Mouse (Mus musculus) left cerebral cortex, postnatal 25 days (tissue): ENCODE measurements at regions not wholly inside any gene's neighbourhood (a gene's known extent, or its start where the extent isn't known, plus 50 kb on each side); places are given as distances from the start of the nearest gene placed in this dataset.
A peak's percentile ranks its signal among the peaks of the same experiment; 100 is the strongest.

Source experiments
- DNase-seq, 2 experiments: peaks; one replicate each; pipeline ENCODE4 v3.0.0; 2022; ENCODE audit warnings: low spot score in 2 of 2, mixed read lengths in 1 of 2
- intact Hi-C: fragments of 180-260 bp; cut with DNase I; formaldehyde crosslinking; loops from one replicate; pipeline ENCODE4 v1.15.1; 2025

DNA sequence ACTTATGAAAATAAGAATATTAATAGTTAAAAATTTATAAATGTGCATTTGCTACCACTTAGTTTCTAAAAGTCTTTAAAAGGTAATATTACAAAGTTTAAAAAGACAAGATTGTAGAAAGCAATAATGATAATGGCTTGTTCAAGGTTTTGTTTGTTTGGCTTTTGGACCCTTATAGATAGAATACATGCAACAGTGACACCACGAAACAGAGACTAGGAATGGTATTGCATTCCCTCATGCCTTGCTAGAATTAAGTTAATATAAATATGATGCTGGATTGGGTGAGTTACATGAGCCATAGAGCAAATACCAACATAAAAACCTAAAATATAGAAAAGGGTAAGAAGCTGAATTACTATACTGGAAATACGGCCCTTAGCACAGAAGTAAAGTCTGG, 186.9 kb upstream of the Tars start:
- intact Hi-C loops = no loop called here
- no peak for DNase-seq

DNA sequence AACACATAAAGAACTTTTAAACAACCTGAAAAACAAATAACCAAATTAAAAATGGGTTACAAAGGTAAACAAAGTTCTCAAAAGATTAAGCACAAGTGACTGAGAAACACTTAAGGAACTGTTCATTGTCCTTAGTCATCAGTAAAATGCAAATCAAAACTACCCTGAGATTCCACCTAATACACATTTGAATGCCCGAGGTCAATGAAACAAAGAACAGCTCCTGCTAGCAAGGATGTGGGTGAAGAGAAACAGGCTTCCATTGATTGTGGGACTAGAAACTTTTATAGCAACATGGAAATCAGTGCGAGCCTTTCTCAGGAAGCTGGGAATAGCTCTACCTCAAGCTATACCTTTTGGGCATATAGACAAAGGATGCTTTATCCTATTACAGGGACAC, 184.7 kb upstream of the Tars start:
- DNase-seq = no peak
- intact Hi-C loops = no loop called here

DNA sequence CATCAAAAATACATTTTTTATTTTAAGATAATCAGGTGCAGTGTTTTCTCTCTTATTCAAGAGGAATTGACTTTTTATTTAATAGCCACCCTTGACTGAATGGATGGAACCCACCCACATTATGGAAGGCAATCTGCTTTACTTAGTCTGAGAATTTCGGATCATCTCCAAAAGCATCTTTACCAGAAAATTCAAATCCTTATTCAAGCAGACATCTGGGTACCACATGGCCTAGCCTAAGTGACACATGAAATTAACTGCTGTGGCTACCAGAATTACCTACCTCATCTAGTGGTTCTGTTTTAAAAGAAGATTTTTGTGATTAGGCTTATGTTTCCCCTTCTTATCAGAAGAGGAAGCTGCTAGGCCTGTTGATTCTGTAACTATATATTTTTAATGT, 178.9 kb upstream of the Tars start:
- peak in 1 of 2 experiments; percentile 53 for DNase-seq
- intact Hi-C loops = no loop called here

DNA sequence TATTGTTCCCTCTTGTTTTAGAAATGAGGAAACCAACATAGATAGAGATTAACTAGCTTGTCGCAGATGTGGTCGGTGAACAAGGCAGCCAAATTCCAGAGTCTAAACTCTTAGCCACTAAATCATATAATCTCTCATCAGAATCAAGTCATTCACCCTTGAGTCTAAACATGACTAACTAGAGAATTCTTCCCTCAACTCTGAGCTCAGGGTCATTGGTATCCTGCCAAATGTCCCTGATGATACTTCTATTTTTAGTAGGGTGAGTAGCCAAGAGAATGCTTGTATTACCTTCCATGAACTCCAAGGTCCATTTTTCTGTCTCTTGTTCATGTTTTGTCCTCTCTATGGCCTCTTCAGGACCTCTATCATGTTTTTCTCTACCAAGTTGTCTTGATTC, 174.9 kb upstream of the Tars start:
- no peak for DNase-seq
- intact Hi-C loops = no loop called here

GRCm38 (mm10) chr15:11573496-11573895, 174.0 kb upstream of the Tars start:
- no peak for DNase-seq
- intact Hi-C loops = no loop called here

DNA sequence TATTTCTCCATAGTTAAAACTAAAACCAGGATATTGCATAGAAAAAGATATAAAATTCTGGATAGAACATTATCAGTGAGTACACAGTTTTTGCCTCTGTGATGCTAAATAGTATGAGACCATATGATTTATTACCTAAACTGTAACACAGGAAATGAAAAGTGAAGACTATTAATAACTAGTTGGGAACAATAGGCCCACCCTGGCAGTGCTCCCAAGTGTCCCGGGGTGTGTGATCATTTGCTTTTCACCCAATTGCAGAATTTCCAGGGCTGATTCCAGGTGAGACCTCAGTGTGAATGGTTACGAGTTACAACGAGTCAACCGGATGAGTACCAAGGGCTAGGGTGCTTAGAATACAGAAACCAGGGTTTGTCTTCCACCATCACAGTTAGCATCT, 172.6 kb upstream of the Tars start:
- intact Hi-C loops = no loop called here
- no peak for DNase-seq

- no peak for DNase-seq
Observed at GRCm38 (mm10) chr15:11565503-11566031, 166.1 kb upstream of the Tars start.

GRCm38 (mm10) chr15:11552568-11552967, 153.1 kb upstream of the Tars start:
- no peak for DNase-seq
- intact Hi-C loops = no loop called here

More at GRCm38 (mm10) chr15:11565503-11566031, 166.1 kb upstream of the Tars start:
- intact Hi-C loops = loop anchor here (10.0 kb wide), 1 partner anchor 141 kb away; no protein-coding TSS in a partner anchor

GRCm38 (mm10) chr15:11552110-11552509, 152.6 kb upstream of the Tars start:
- no peak for DNase-seq
- intact Hi-C loops = no loop called here

- intact Hi-C loops = no loop called here
- DNase-seq = no peak
Observed at GRCm38 (mm10) chr15:11539485-11539884, 140.0 kb upstream of the Tars start.

DNA sequence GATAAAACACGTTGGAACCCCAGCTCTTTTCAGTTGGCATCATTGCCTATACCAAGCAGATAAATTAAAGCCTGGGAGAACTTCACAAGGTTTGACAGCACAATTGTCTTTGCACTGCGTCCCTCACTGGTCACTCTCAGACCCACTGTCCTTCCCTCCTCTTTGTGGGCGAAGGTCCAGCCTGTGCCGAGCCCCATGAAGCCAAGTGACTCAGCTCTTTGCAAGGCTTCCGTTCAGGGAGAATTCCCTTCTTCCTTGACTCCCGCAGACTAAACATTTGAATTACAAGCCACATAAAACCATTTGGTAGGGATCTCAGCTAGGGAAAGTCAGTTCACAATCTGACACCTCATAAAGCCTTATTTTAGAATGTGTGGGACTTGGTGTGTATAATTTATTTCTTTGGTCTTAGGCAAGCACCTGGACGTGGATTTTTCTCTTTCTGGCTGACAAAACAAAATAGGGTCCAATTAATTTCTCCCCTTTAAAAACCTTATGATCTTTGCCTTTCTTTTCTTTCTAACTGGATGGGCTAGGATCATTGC, 136.7 kb upstream of the Tars start:
- no peak for DNase-seq

DNA sequence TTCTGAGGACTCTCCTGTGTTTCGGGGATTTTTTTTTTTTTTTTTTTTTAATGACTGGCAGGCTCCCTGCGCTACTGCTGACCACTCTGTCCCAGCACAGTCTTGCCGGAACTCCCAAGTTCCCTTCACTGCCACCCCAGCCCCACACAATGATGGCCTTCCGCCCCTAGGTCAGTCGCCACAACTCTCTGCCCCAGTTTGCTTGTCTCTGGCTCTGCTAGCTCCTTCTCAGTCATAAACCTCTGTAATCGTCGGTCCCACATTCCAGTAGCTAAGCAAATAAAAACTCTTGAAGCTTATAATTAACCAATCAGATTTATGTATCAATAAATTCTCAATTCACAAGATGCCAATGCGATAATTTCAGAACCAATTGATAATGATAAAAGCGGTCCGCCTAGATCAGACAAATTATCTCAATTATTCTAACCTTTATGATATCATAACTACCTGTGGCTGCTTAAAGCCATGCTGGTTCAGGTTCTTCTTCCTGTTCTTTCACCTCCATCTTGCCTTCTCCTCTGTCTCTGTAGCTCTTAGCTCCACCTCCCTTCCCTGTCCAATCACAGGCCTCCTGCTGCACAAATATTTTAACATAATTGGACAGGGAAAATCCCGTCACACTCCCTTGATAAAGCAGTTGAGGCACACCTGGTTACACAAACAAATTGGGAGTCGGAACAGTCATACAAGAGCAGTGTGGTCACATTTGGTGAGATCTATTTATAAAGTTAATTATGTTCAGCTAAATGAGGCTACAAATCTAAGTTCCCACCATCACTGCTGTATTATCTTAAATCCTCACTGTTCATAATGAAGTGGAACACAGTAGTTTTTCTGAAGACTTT, 135.2 kb upstream of the Tars start:
- no peak for DNase-seq
- intact Hi-C loops = no loop called here

More for the DNA sequence above, 136.7 kb upstream of the Tars start:
- intact Hi-C loops = no loop called here

GRCm38 (mm10) chr15:11533616-11534015, 134.2 kb upstream of the Tars start:
- intact Hi-C loops = no loop called here

GRCm38 (mm10) chr15:11533002-11533610, 133.6 kb upstream of the Tars start:
- intact Hi-C loops = no loop called here
- DNase-seq = no peak

More at GRCm38 (mm10) chr15:11533616-11534015, 134.2 kb upstream of the Tars start:
- DNase-seq = no peak

DNA sequence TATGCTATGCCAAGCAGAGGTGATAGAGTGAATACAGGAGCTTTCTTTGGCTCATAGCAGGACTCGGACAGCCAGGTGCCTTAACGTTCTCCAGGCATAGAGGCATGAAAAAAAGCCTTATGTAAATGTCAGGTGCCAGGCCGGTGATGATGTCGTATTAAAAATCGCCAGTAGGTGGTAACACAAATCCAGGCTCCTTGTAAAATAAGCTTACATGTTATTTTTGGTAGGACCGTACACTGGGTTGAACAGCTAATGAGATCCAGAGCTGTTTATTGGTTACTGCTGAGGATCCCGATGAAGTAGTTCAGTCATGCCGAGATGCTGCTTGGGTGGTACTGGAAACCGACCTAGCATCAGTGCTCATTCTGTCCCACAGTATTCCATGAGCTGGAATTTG, 133.1 kb upstream of the Tars start:
- DNase-seq = no peak
- intact Hi-C loops = no loop called here

- DNase-seq = no peak
Observed at GRCm38 (mm10) chr15:11529819-11530810, 130.7 kb upstream of the Tars start.

DNA sequence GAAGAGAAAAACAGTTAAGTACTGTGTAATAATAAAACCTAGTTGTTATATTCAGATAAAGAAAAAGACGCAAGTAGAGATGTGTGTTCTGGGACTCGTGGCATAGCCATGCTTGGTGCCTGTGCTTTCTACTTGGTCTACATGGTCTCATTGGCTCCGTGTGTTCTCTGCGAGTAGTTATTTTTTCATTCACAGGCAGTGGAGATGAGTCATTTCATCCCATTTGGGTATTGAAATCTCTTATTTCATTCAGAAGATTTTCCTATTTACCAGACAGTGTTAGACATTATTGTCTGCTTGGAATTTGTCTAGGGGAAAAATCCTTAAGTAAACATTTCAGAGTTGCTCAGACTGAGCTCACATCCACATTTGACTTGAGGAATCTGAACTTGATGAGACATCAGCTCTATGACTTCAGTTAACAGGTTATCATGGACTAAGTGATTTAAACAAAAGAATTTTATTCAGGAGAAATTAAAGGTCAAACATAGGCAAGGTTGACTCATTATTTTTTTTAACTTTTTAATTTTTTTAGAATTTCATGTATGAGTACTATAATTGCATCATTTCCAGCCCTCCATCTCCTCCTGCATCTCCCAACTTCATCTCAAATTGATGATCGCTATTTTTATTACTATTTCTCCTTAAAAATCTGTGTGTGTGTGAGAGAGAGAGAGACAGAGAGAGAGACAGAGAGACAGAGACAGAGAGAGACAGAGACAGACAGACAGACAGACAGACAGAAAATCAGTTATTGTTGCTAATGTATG, 125.1 kb upstream of the Tars start:
- no peak for DNase-seq
- intact Hi-C loops = no loop called here

More at GRCm38 (mm10) chr15:11529819-11530810, 130.7 kb upstream of the Tars start:
- intact Hi-C loops = no loop called here

DNA sequence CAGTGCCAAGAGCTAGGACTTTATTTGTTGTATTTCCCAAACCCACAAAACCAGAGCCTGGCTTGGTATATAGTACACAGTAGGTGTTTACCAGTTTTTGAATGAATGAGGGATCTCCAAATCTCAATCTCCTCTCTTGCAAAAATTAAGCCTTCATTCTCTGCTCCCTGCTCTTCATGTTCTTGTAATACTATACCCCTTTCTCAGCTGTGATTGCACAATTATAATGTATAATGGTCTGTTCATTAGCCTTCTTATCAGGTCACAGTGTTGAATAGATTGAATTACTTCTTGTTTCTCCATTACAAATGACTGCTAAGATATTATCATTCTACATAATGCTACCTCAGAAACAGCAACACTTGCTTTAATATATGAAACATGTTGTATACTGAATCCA, 119.1 kb upstream of the Tars start:
- DNase-seq = no peak
- intact Hi-C loops = no loop called here

DNA sequence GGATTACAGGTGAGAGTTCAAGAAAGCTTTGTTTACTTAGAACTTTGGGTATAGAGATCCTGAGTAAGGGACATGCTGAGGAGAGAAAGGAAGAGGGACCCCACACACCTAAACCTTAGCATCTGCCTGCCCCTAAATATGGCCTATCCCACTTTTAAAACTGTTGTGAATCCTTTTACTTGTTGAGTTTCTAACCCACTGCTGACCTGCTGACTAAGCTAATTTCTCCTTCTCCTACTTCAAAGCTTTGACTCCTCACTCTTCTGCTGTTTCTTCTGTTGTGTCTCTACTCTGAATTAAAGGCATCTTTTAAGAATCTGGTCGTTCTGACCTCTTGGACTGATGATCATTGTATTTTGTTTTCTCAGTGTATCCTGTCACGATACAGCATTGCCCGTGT, 118.4 kb upstream of the Tars start:
- intact Hi-C loops = no loop called here
- DNase-seq = no peak
